Mouse (Mus musculus): Measurements from ENCODE around the gene Krtap5-5. TPM values are rescaled to one million over a fixed set of nuclear protein-coding genes. Genes with fewer than 3 reads are reported as not detected.
"Not testable (repeated sequence)": the region's sequence is repeated elsewhere in the genome, so short reads cannot be mapped to it uniquely, and the experiment has no call there.

Gene Krtap5-5
- not detected for total RNA-seq (2021)
- long read RNA-seq, experiment 1: 0 reads
- long read RNA-seq, experiment 2: 0 reads

GRCm38 (mm10) chr7:142229871-142230270 lies at the start of gene Krtap5-5:
TSS of gene Krtap5-5 (minus strand) at chr7:142229971.
- DNase-seq; intact Hi-C loops (cut with DNase I; ENCODE audit: low total_unique reads): not testable (repeated sequence)

GRCm38 (mm10) chr7:142279291-142279690 lies 49.5 kb upstream of the Krtap5-5 start:
- intact Hi-C loops (cut with DNase I; ENCODE audit: low total_unique reads); DNase-seq: not testable (repeated sequence)

- intact Hi-C loops (cut with DNase I; ENCODE audit: low total_unique reads): not testable (repeated sequence)
- DNase-seq: peak; percentile 65
These were observed 48.4 kb upstream of the Krtap5-5 start for GRCm38 (mm10) chr7:142278183-142278582.

DNA sequence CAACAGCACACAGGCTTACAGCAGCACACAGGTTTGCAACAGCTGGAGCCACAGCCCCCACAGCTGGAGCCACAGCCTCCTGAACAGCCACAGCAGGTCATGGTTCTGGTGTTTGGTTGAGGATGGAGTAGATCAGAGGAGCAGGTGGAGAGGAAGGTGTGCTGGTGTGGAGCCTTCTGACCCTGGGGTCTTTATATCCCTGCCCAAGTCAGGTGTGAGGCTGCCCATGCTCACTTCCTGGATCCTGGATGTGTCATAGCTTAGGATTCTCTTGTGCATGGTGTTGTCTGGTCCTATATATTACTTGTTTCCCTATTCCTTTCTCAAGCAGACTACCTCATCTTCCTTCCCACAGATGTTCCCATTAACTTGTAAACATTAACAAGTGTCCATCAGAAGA lies 44.5 kb upstream of the Krtap5-5 start, which contains the start of gene Gm4559:
Gene Gm4559 (minus strand): TSS at position 101 of the 400 bp plus-strand sequence.
- DNase-seq; intact Hi-C loops (cut with DNase I; ENCODE audit: low total_unique reads): not testable (repeated sequence)

DNA sequence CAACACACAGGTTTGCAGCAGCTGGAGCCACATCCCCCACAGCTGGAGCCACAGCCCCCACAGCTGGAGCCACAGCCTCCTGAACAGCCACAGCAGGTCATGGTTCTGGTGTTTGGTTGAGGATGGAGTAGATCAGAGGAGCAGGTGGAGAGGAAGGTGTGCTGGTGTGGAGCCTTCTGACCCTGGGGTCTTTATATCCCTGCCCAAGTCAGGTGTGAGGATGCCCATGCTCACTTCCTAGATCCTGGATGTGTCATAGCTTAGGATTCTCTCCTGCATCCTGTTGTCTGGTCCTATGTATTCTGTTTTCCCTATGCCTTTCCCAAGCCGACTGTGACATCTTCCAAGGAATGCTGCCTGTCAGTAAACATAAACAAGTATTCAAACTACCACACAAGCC lies 28.5 kb upstream of the Krtap5-5 start, which contains the start of gene Gm2431:
Gene Gm2431 (minus strand): TSS at position 101 of the 400 bp plus-strand sequence.
- intact Hi-C loops (cut with DNase I; ENCODE audit: low total_unique reads); DNase-seq: not testable (repeated sequence)

DNA sequence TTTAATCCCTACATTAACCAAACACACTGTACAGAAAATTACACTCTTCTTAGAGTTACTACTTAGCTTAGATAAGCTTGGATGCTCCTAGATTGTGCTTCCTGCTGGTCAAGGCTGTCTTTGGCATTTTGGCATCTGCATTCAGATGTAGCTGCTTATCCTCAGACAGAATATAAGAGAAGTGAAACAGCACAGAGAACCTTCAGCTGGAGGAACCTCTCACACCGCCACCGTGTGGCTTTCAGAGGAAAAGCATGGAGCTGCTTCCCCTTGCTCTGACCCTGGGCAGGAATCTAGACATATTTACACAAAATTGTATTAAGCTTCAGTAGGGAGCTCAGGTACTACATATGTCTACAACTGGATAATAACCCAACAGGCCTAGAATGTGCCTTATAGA lies 25.7 kb upstream of the Krtap5-5 start:
- intact Hi-C loops (cut with DNase I; ENCODE audit: low total_unique reads): no loop called here
- DNase-seq: peak; percentile 10

DNA sequence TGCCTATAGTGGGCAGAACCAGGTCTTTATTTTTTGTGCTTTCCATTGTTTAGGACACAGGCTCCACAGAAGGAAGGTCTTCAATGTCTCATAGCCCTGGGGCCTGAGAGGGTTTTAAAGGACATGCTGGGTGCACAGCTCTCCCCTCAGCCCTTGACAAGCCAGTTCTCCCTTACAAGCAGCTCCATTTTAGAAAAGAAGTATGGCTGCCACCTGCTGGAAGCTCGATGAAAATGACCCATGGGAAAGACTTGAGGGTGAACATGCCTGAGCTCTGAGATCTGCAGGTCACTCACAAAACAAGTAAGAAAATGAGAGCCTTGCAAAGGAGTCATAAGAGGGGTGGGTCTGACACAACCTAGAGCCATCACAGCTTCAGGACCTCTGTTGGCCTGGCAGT lies 20.1 kb upstream of the Krtap5-5 start:
- no peak for DNase-seq
- intact Hi-C loops (cut with DNase I; ENCODE audit: low total_unique reads): loop anchor here (5.0 kb wide), 1 partner anchor 103 kb away; no protein-coding TSS in a partner anchor

GRCm38 (mm10) chr7:142240978-142241377 lies 11.2 kb upstream of the Krtap5-5 start, which contains the start of gene Gm40460:
TSS of gene Gm40460 (minus strand) at chr7:142241078.
- no peak for DNase-seq
- intact Hi-C loops (cut with DNase I; ENCODE audit: low total_unique reads): no loop called here

DNA sequence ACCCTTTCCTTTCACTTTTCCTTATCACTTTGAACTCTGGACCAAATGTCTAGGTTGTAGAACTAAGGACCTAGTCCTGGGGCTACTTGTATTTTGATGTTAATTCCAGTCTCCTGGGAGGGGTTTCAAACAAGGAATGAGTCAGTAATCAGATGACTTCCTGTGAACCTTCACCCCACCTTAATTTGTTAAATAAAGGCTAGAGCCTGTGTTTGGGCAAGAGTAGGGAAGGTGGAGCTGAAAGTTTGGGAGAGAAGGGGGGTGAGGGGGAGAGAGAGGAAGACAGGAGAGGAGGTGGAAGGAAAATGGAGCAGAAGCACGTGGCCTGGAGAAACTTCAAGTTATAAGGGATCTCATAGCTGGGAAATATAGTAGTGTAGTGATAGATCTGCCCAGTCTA lies 1.8 kb upstream of the Krtap5-5 start:
- DNase-seq: no peak
- intact Hi-C loops (cut with DNase I; ENCODE audit: low total_unique reads): no loop called here

DNA sequence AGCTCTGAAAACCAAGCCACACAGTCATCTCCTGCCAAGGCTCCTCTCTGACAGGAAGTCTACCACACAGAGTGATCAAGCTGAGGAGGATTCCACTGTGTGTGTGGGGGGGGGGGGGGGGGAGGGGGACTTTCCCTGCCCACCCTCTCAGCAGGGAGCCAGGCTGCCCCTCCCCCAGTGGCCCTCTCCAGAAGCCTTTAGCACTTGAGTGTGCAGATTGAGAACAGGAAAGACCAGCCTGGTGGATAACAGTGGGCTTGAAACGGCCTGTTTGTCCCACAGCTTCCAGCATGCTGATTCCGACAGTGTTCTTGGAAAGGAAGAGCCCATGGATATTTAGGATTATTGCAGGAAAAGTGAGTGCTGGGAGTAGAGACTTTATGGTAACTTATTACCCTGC lies 5.3 kb downstream of the Krtap5-5 start:
- no peak for DNase-seq
- intact Hi-C loops (cut with DNase I; ENCODE audit: low total_unique reads): no loop called here

DNA sequence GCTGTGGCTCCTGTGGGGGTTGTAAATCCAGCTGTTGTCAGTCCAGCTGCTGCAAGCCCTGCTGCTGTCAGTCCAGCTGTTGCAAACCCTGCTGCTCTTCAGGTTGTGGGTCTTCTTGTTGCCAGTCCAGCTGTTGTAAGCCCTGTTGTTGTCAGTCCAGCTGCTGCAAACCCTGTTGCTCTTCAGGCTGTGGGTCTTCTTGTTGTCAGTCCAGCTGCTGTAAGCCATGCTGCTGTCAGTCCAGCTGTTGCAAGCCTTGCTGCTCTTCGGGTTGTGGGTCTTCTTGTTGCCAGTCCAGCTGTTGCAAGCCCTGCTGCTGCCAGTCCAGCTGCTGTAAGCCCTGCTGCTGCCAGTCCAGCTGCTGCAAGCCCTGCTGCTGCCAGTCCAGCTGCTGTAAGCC lies 17.6 kb downstream of the Krtap5-5 start:
- intact Hi-C loops (cut with DNase I; ENCODE audit: low total_unique reads); DNase-seq: not testable (repeated sequence)

GRCm38 (mm10) chr7:142211559-142211958 lies 18.2 kb downstream of the Krtap5-5 start, which contains the start of gene Gm7579:
TSS of gene Gm7579 (plus strand) at chr7:142211859.
- intact Hi-C loops (cut with DNase I; ENCODE audit: low total_unique reads): no loop called here
- no peak for DNase-seq

DNA sequence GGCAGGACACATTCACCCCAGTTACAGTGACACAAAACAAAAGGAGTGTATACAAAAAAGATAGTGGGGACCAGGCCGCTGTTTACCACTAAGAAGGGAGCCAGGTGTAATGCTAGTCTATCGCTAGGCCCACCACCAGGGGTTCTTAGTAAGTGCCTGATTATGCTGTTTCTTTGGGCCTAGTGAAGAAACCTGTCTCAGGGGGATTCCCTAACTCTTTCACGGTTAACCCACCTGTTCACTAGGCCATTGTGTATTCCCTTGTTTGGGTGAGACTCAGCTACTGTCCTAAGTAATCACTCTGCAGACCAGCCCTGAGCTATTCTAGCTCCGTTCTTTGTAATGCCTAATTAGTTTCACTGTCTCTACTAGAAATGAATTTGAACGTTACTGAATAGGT lies 22.9 kb downstream of the Krtap5-5 start:
- DNase-seq; intact Hi-C loops (cut with DNase I; ENCODE audit: low total_unique reads): not testable (repeated sequence)

DNA sequence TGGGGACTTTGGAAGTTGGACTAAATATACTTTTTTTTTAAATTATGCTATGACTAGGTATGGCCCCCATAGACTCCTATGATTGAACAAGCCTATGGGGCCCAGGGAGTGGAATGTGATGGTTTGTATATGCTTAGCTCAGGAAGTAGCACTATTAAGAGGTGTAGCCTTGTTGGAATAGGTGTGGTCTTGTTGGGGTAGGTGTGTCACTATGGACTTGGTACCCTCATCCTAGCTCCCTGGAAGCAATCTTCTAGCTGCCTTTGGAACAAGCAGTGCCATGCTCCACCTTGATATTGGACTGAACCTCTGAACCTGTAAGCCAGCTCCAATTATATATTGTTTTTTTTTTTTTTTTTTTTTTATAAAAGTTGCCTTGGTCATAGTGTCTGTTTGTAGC lies 24.3 kb downstream of the Krtap5-5 start:
- intact Hi-C loops (cut with DNase I; ENCODE audit: low total_unique reads): no loop called here
- DNase-seq: no peak

DNA sequence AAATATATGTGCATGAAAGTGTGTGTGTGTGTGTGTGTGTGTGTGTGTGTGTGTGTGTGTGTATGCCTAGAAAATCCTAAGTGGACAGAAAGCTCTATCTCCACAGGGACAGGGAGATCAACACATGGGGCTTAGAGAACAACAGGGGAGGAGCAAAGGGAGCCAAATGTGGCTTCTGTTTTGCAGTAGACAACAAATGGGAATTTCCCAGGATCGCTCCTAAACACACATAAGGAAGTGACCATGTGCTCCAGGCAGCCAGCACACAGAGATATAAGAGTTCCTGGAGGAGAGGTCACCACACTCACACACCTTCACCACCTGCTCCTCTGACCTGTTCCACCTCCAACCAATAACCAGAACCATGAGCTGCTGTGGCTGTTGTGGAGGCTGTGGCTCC lies 28.7 kb downstream of the Krtap5-5 start, which contains the start of gene Krtap5-3:
Gene Krtap5-3 (plus strand): TSS at position 301 of the 400 bp plus-strand sequence.
- intact Hi-C loops (cut with DNase I; ENCODE audit: low total_unique reads): no loop called here
- no peak for DNase-seq

GRCm38 (mm10) chr7:142198748-142199147 lies 31.0 kb downstream of the Krtap5-5 start:
- no peak for DNase-seq
- intact Hi-C loops (cut with DNase I; ENCODE audit: low total_unique reads): no loop called here

GRCm38 (mm10) chr7:142190289-142190688 lies 39.5 kb downstream of the Krtap5-5 start, which contains the start of gene Gm10153:
TSS of gene Gm10153 (minus strand) at chr7:142190389.
- intact Hi-C loops (cut with DNase I; ENCODE audit: low total_unique reads): no loop called here
- no peak for DNase-seq

GRCm38 (mm10) chr7:142188156-142188555 lies 41.6 kb downstream of the Krtap5-5 start:
- intact Hi-C loops (cut with DNase I; ENCODE audit: low total_unique reads): no loop called here
- no peak for DNase-seq

GRCm38 (mm10) chr7:142181021-142181420 lies 48.8 kb downstream of the Krtap5-5 start:
- intact Hi-C loops (cut with DNase I; ENCODE audit: low total_unique reads): no loop called here
- no peak for DNase-seq
